Mouse (Mus musculus): ENCODE measurements at regions not wholly inside any gene's neighbourhood (a gene's known extent, or its start where the extent isn't known, plus 50 kb on each side); places are given as distances from the start of the nearest gene placed in this dataset.

DNA sequence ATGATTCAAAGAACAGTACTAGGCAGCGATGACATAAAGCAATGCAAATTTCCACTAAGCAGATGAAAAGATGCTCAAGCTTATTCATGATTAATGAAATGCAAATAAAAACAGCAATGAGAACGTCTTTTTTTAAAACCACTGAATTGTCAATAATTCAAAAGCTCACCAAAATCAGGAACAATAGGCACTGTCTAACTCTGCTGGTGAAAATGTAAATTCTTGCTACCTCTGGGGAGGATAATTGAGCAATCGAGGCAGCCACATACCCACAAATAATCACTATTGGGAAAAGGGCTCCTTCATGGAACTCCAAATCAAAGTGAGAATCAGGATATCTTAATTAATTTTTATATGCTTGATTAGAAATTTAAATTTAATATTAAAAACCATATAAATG lies 663.3 kb downstream of the Smarca1 start:
- DNase-seq (ENCODE audit: extremely low spot score in 1 of 2, low spot score in 2 of 2): no peak
- TF ChIP-seq CTCF (IDR thresholded peaks at IDR 0.05): no peak
- Histone ChIP-seq H3K27ac (no peak overlapping the region), H3K4me3 (no peak overlapping the region)
- intact Hi-C loops (cut with DNase I): no loop called here

GRCm38 (mm10) chrX:47182902-47183301 lies 709.9 kb downstream of the Smarca1 start:
- Histone ChIP-seq H3K4me3 (no peak overlapping the region), H3K27ac (no peak overlapping the region)
- intact Hi-C loops (cut with DNase I): no loop called here
- no peak for DNase-seq (ENCODE audit: extremely low spot score in 1 of 2, low spot score in 2 of 2)
- TF ChIP-seq CTCF (IDR thresholded peaks at IDR 0.05): no peak

- Histone ChIP-seq H3K4me3 (no peak overlapping the region), H3K27ac (peak overlapping the region; percentile 42; the same call in 1 of the 2 replicates)
- peak in 1 of 2 experiments; percentile 7 for DNase-seq (ENCODE audit: extremely low spot score in 1 of 2, low spot score in 2 of 2)
- TF ChIP-seq CTCF (IDR thresholded peaks at IDR 0.05): no peak
- intact Hi-C loops (cut with DNase I): loop anchor here (10.0 kb wide), 1 partner anchor 263 kb away; no protein-coding TSS in a partner anchor
These were observed 735.0 kb downstream of the Smarca1 start for GRCm38 (mm10) chrX:47157742-47158141.

DNA sequence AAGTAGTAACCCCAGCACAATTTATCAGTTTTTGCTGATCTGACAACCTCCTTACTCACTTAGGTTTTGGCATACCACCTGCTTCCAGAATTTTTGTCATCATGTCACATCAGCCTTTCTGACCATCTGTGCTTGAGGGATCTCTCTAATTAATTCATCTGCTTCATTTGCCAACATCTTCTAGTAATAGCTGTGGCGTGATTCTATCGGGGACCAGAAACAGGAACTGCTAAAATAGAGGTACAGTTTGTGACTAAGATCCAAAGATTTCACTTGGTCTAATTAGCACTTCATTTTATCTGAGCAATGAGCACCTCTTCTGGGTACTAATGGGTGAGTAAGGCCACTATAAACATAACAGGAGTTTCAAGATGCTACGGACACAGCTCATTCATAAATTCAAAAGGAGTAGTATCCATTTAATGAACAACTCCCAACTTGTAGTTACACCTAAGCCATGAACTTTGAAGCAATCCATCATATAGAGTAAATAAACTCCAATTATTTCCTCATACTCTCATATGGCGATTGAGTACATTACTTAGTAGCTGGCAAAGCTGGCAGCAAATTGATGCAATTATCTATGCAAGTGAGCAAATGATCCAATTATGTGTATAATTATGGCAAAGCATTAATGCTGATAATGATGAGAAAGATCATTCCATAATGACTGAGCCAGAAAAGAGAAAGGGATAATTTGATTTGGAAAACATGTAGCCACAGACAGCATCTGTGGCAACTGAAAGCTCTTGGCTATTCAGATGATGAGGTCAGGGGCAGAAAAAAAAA lies 768.4 kb downstream of the Smarca1 start:
- Histone ChIP-seq H3K4me3 (no peak overlapping the region), H3K27ac (no peak overlapping the region)
- no peak for TF ChIP-seq CTCF (IDR thresholded peaks at IDR 0.05)
- DNase-seq (ENCODE audit: extremely low spot score in 1 of 2, low spot score in 2 of 2): no peak
- intact Hi-C loops (cut with DNase I): loop anchor here (1.0 kb wide), 1 partner anchor 47 kb away; no protein-coding TSS in a partner anchor
